ENCODE assay signal across 17 mouse cellular contexts in the genomic region with DNA sequence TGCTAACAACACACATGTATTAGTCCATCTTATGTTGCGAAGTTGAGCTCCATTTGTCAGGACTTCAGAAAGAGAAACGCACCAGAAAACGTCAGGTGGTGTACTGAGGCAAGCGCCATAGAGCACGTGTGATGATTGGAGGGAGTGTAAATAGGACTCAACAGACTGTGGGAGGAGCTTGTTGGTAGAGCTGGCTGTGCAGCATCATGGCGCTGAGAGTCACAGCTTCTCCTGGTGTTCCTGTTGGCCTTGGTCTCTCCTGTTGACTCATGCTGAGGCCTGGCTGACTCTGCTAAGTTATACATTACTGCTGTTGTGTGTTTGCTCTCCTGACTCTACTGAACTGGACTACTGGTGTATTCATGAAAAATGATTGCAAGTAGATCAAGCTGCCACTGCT. TPM values are rescaled to one million over a fixed set of nuclear protein-coding genes. Genes with fewer than 3 reads are reported as not detected.
"Had no signal": no experiment of that assay in that cellular context is flagged by ENCODE, and none has a peak within 500 bp of the region (broad histone marks: within the 10 kb centered on the region; RNA-seq: fewer than 3 reads in every experiment).

No protein-coding gene starts in this region.

- H3K27ac ChIP-seq: kidney, postnatal 0 days; layer of hippocampus, adult 2 months; left cerebral cortex, adult 2 months; liver, embryonic 15.5 days; macrophage had no signal

- ATAC-seq: lung, postnatal 0 days had no signal

- H3K9ac ChIP-seq: liver, embryonic 15.5 days; lung, embryonic 14.5 days had no signal

- H3K9me3 ChIP-seq: liver, embryonic 15.5 days had no signal

- H3K4me3 ChIP-seq: layer of hippocampus, adult 2 months; left cerebral cortex, adult 2 months; liver, embryonic 15.5 days had no signal

- H3K27me3 ChIP-seq: liver, embryonic 15.5 days had no signal

- DNase-seq: kidney, adult 2 months; kidney, postnatal 25 days; layer of hippocampus, adult 9-11 months; layer of hippocampus, postnatal 36 days; lung, embryonic 14.5 days; midbrain, embryonic 14.5 days; thymus, adult 18-20 months; thymus, postnatal 36 days had no signal

- H3K4me2 ChIP-seq: liver, embryonic 11.5 days; liver, embryonic 15.5 days; lung, embryonic 14.5 days; midbrain, embryonic 11.5 days had no signal

RNA-seq across cellular contexts. Expression of a gene that starts 14.3 kb away (rescaled TPM):
- total RNA-seq: megakaryocyte-erythroid progenitor cell, adult 5-6 weeks had no signal
